Mouse (Mus musculus) forebrain, embryonic 15.5 days (tissue): ENCODE data around the gene Gal. TPM values are rescaled to one million over a fixed set of nuclear protein-coding genes. Genes with fewer than 3 reads are reported as not detected.

Source experiments
- ATAC-seq: fragments of 200-750 bp; cut with Nextera tagmentation; replicated peaks from 2 replicates; pipeline ENCODE4 v1.8.0; 2017; ENCODE audit warnings: mild to moderate bottlenecking, moderate TSS enrichment, moderate library complexity
- H3K27ac ChIP-seq: fragments of 300-500 bp; sonication (generic); replicated peaks from 2 replicates; pipeline ENCODE4 v1.5.1; 2015; ENCODE audit warnings: mild to moderate bottlenecking, inconsistent platforms
- H3K27me3 ChIP-seq: fragments of 300-500 bp; sonication (generic); 2 replicates; pipeline ENCODE4 v1.6.1; 2015; ENCODE audit warnings: inconsistent platforms
- H3K36me3 ChIP-seq: fragments of 300-500 bp; sonication (generic); 2 replicates; pipeline ENCODE4 v1.6.1; 2015; ENCODE audit warnings: mild to moderate bottlenecking, inconsistent platforms
- H3K4me1 ChIP-seq: fragments of 300-500 bp; sonication (generic); 2 replicates; pipeline ENCODE4 v1.6.1; 2015; ENCODE audit warnings: inconsistent platforms
- H3K4me2 ChIP-seq: fragments of 300-500 bp; sonication (generic); replicated peaks from 2 replicates; pipeline ENCODE4 v1.6.1; 2015; ENCODE audit warnings: mild to moderate bottlenecking, inconsistent platforms
- H3K4me3 ChIP-seq: fragments of 300-500 bp; sonication (generic); 2 replicates; pipeline ENCODE4 v1.5.1; 2015; ENCODE audit warnings: mild to moderate bottlenecking, inconsistent platforms
- H3K9ac ChIP-seq: fragments of 300-500 bp; sonication (generic); replicated peaks from 2 replicates; pipeline ENCODE4 v1.6.1; 2015; ENCODE audit warnings: mild to moderate bottlenecking, inconsistent platforms
- H3K9me3 ChIP-seq: fragments of 300-500 bp; sonication (generic); 2 replicates; pipeline ENCODE4 v1.6.1; 2016; ENCODE audit warnings: inconsistent platforms
- WGBS: fragments of 180-500 bp; shearing (Covaris S2); methylation state at CpG from one replicate; pipeline ENCODE4 v1.1.7; 2015; ENCODE audit warnings: mixed read lengths; 5-methylcytosine and 5-hydroxymethylcytosine counted together
- polyA plus RNA-seq: library from polyadenylated mRNA; unstranded; fragments of >200 nt; fragmentation: Nextera tagmentation; extraction: Ambion mirVana; gene quantifications from 2 replicates; pipeline ENCODE4 v1.2.1, GENCODE M21; 2015

Gal gene
- polyA plus RNA-seq, 1 experiment from 2014 or later, result 6.4 TPM

- no peak overlapping the region for H3K4me3 ChIP-seq
- H3K36me3 ChIP-seq, result no peaks in the 10 kb centered on the region
- H3K27ac ChIP-seq, result no peak overlapping the region
- no peak overlapping the region for H3K4me2 ChIP-seq
- ATAC-seq, result no peak
- H3K4me1 ChIP-seq, result no peaks in the 10 kb centered on the region
- H3K9ac ChIP-seq, result no peak overlapping the region
- no peaks in the 10 kb centered on the region for H3K9me3 ChIP-seq
- 64% methylated on average over 1 of the region's 1 CpGs for WGBS
- H3K27me3 ChIP-seq, result no peaks in the 10 kb centered on the region
These were observed 8.6 kb downstream of the Gal start for GRCm38 (mm10) chr19:3405531-3406281.

GRCm38 (mm10) chr19:3404030-3404429, 10.3 kb downstream of the Gal start:
- H3K4me3 ChIP-seq, result no peak overlapping the region
- no peaks in the 10 kb centered on the region for H3K9me3 ChIP-seq
- WGBS, result 82% methylated on average over 7 of the region's 7 CpGs
- no peaks in the 10 kb centered on the region for H3K4me1 ChIP-seq
- no peak overlapping the region for H3K27ac ChIP-seq
- no peak overlapping the region for H3K4me2 ChIP-seq
- H3K27me3 ChIP-seq, result no peaks in the 10 kb centered on the region
- ATAC-seq, result no peak
- H3K9ac ChIP-seq, result no peak overlapping the region
- no peaks in the 10 kb centered on the region for H3K36me3 ChIP-seq

- no peak overlapping the region for H3K9ac ChIP-seq
- no peak for ATAC-seq
- no peak overlapping the region for H3K4me3 ChIP-seq
- no peak overlapping the region for H3K4me2 ChIP-seq
- no peaks in the 10 kb centered on the region for H3K27me3 ChIP-seq
- no peak overlapping the region for H3K27ac ChIP-seq
- no peaks in the 10 kb centered on the region for H3K36me3 ChIP-seq
- H3K9me3 ChIP-seq, result no peaks in the 10 kb centered on the region
- no peaks in the 10 kb centered on the region for H3K4me1 ChIP-seq
- 88% methylated on average over 6 of the region's 6 CpGs for WGBS
These were observed 12.0 kb downstream of the Gal start for GRCm38 (mm10) chr19:3402390-3402789.

GRCm38 (mm10) chr19:3401943-3402342, 12.4 kb downstream of the Gal start:
- no peaks in the 10 kb centered on the region for H3K9me3 ChIP-seq
- no peaks in the 10 kb centered on the region for H3K27me3 ChIP-seq
- H3K4me2 ChIP-seq, result no peak overlapping the region
- no peak overlapping the region for H3K9ac ChIP-seq
- WGBS, result 50% methylated on average over 7 of the region's 7 CpGs
- H3K36me3 ChIP-seq, result no peaks in the 10 kb centered on the region
- H3K4me3 ChIP-seq, result no peak overlapping the region
- H3K27ac ChIP-seq, result no peak overlapping the region
- no peak for ATAC-seq
- H3K4me1 ChIP-seq, result no peaks in the 10 kb centered on the region

- no peak overlapping the region for H3K27ac ChIP-seq
- H3K4me2 ChIP-seq, result no peak overlapping the region
- H3K27me3 ChIP-seq, result no peaks in the 10 kb centered on the region
- H3K9me3 ChIP-seq, result no peaks in the 10 kb centered on the region
- no peaks in the 10 kb centered on the region for H3K36me3 ChIP-seq
- H3K4me1 ChIP-seq, result no peaks in the 10 kb centered on the region
- no peak overlapping the region for H3K9ac ChIP-seq
- H3K4me3 ChIP-seq, result no peak overlapping the region
- ATAC-seq, result no peak
- 90% methylated on average over 7 of the region's 7 CpGs for WGBS
These were observed 12.8 kb downstream of the Gal start for GRCm38 (mm10) chr19:3401504-3401903.

GRCm38 (mm10) chr19:3400057-3400456, 14.3 kb downstream of the Gal start:
- no peaks in the 10 kb centered on the region for H3K27me3 ChIP-seq
- H3K36me3 ChIP-seq, result no peaks in the 10 kb centered on the region
- H3K4me2 ChIP-seq, result no peak overlapping the region
- 85% methylated on average over 4 of the region's 4 CpGs for WGBS
- ATAC-seq, result no peak
- no peak overlapping the region for H3K27ac ChIP-seq
- H3K9me3 ChIP-seq, result no peaks in the 10 kb centered on the region
- no peak overlapping the region for H3K4me3 ChIP-seq
- no peak overlapping the region for H3K9ac ChIP-seq
- H3K4me1 ChIP-seq, result no peaks in the 10 kb centered on the region

- no peaks in the 10 kb centered on the region for H3K36me3 ChIP-seq
- H3K4me3 ChIP-seq, result no peak overlapping the region
- 89% methylated on average over 3 of the region's 3 CpGs for WGBS
- H3K9ac ChIP-seq, result no peak overlapping the region
- H3K27me3 ChIP-seq, result no peaks in the 10 kb centered on the region
- H3K9me3 ChIP-seq, result peaks cover 3% of the 10 kb centered on the region; the same call in 1 of the 2 replicates
- no peaks in the 10 kb centered on the region for H3K4me1 ChIP-seq
- ATAC-seq, result no peak
- H3K4me2 ChIP-seq, result no peak overlapping the region
- no peak overlapping the region for H3K27ac ChIP-seq
These were observed 20.1 kb downstream of the Gal start for GRCm38 (mm10) chr19:3394216-3394615.

GRCm38 (mm10) chr19:3392384-3392783, 22.0 kb downstream of the Gal start:
- 100% methylated on average over 1 of the region's 1 CpGs for whole genome bisulfite sequencing
- no peak overlapping the region for H3K9ac ChIP-seq
- no peak overlapping the region for H3K4me2 ChIP-seq
- H3K27me3 ChIP-seq, result no peaks in the 10 kb centered on the region
- no peak overlapping the region for H3K4me3 ChIP-seq
- peaks cover 3% of the 10 kb centered on the region; the same call in 1 of the 2 replicates for H3K9me3 ChIP-seq
- 0 out of 2 replicates have a peak, but pooled peaks cover 5% of the 10 kb centered on the region for H3K4me1 ChIP-seq
- H3K27ac ChIP-seq, result no peak overlapping the region
- no peaks in the 10 kb centered on the region for H3K36me3 ChIP-seq
- no peak for ATAC-seq

GRCm38 (mm10) chr19:3389089-3389488, 25.3 kb downstream of the Gal start:
- Histone ChIP-seq H3K4me3 (peak overlapping the region; percentile 47), H3K4me2 (peak overlapping the region; percentile 70), H3K4me1 (0 out of 2 replicates have a peak, but pooled peaks cover 5% of the 10 kb centered on the region), H3K27ac (no peak overlapping the region), H3K36me3 (no peaks in the 10 kb centered on the region), H3K9ac (peak overlapping the region; percentile 38), H3K27me3 (no peaks in the 10 kb centered on the region), H3K9me3 (peaks cover 3% of the 10 kb centered on the region; the same call in 1 of the 2 replicates)
- WGBS, result 0% methylated on average over 43 of the region's 43 CpGs
- peak; percentile 96 for ATAC-seq

- Histone ChIP-seq H3K4me2 (peak within 1 kb of the TSS; percentile 70), H3K36me3 (no peaks in the 10 kb centered on the region), H3K9ac (peak within 1 kb of the TSS; percentile 38), H3K27ac (no peak within 1 kb of the TSS), H3K9me3 (peaks cover 3% of the 10 kb centered on the region; the same call in 1 of the 2 replicates), H3K4me1 (0 out of 2 replicates have a peak, but pooled peaks cover 5% of the 10 kb centered on the region), H3K27me3 (no peaks in the 10 kb centered on the region), H3K4me3 (peak within 1 kb of the TSS; percentile 47)
- peak; percentile 86 for ATAC-seq
- WGBS, result 2% methylated on average over 33 of the region's 33 CpGs
These were observed 25.7 kb downstream of the Gal start, which contains the start of gene Tesmin for GRCm38 (mm10) chr19:3388629-3389057. Gene Tesmin (plus strand): TSS chr19:3388857.

- H3K27me3 ChIP-seq, result no peaks in the 10 kb centered on the region
- no peak overlapping the region for H3K4me2 ChIP-seq
- H3K9ac ChIP-seq, result no peak overlapping the region
- 0 out of 2 replicates have a peak, but pooled peaks cover 5% of the 10 kb centered on the region for H3K4me1 ChIP-seq
- no peaks in the 10 kb centered on the region for H3K36me3 ChIP-seq
- H3K4me3 ChIP-seq, result no peak overlapping the region
- H3K9me3 ChIP-seq, result peaks cover 3% of the 10 kb centered on the region; the same call in 1 of the 2 replicates
- 78% methylated on average over 6 of the region's 6 CpGs for WGBS
- H3K27ac ChIP-seq, result no peak overlapping the region
- ATAC-seq, result no peak
These were observed 26.3 kb downstream of the Gal start for GRCm38 (mm10) chr19:3388061-3388460.

- 93% methylated on average over 3 of the region's 3 CpGs for WGBS
- no peaks in the 10 kb centered on the region for H3K27me3 ChIP-seq
- H3K27ac ChIP-seq, result no peak overlapping the region
- no peaks in the 10 kb centered on the region for H3K9me3 ChIP-seq
- H3K4me3 ChIP-seq, result no peak overlapping the region
- ATAC-seq, result no peak
- H3K36me3 ChIP-seq, result no peaks in the 10 kb centered on the region
- no peak overlapping the region for H3K9ac ChIP-seq
- no peak overlapping the region for H3K4me2 ChIP-seq
- H3K4me1 ChIP-seq, result no peaks in the 10 kb centered on the region
These were observed 35.7 kb downstream of the Gal start for GRCm38 (mm10) chr19:3378614-3379013.
